Mouse (Mus musculus) stomach, embryonic 15.5 days (tissue): ENCODE results near the gene Ngf. TPM values are rescaled to one million over a fixed set of nuclear protein-coding genes. Genes with fewer than 3 reads are reported as not detected.

Source experiments
- ATAC-seq: fragments of 200-750 bp; cut with Nextera tagmentation; 2 replicates; pipeline ENCODE4 v1.8.0; 2017; ENCODE audit warnings: low read depth, moderate number of reproducible peaks, moderate TSS enrichment; ENCODE audit not compliant: insufficient read depth, low FRiP score
- H3K27ac ChIP-seq: fragments of 300-500 bp; sonication (generic); 2 replicates; pipeline ENCODE4 v1.5.1; 2015; ENCODE audit warnings: mild to moderate bottlenecking, inconsistent platforms
- H3K27me3 ChIP-seq: fragments of 300-500 bp; sonication (generic); replicated peaks from 2 replicates; pipeline ENCODE4 v1.6.1; 2015; ENCODE audit warnings: inconsistent platforms
- H3K36me3 ChIP-seq: fragments of 300-500 bp; sonication (generic); 2 replicates; pipeline ENCODE4 v1.6.1; 2015; ENCODE audit warnings: inconsistent platforms
- H3K4me1 ChIP-seq: fragments of 300-500 bp; sonication (generic); 2 replicates; pipeline ENCODE4 v1.6.1; 2015; ENCODE audit warnings: inconsistent platforms
- H3K4me2 ChIP-seq: fragments of 300-500 bp; sonication (generic); 2 replicates; pipeline ENCODE4 v1.6.1; 2015; ENCODE audit warnings: mild to moderate bottlenecking, inconsistent platforms
- H3K4me3 ChIP-seq: fragments of 300-500 bp; sonication (generic); replicated peaks from 2 replicates; pipeline ENCODE4 v1.5.1; 2015; ENCODE audit warnings: inconsistent platforms
- H3K9ac ChIP-seq: fragments of 300-500 bp; sonication (generic); 2 replicates; pipeline ENCODE4 v1.6.1; 2015; ENCODE audit warnings: inconsistent platforms
- H3K9me3 ChIP-seq: fragments of 300-500 bp; sonication (generic); 2 replicates; pipeline ENCODE4 v1.6.1; 2016; ENCODE audit warnings: inconsistent platforms
- WGBS: fragments of 180-500 bp; shearing (Covaris S2); methylation state at CpG from one replicate; pipeline ENCODE4 v1.1.7; 2015; 5-methylcytosine and 5-hydroxymethylcytosine counted together
- polyA plus RNA-seq: library from polyadenylated mRNA; unstranded; fragments of >200 nt; fragmentation: Nextera tagmentation; extraction: Ambion mirVana; gene quantifications from 2 replicates; pipeline ENCODE4 v1.2.1, GENCODE M21; 2015

Gene Ngf
- polyA plus RNA-seq: 4.4 and 4.8 TPM in 2 replicates

GRCm38 (mm10) chr3:102469713-102470448 is at the start of gene Ngf:
Ngf (plus strand) TSS chr3:102469919.
- Histone ChIP-seq H3K27me3 (peaks cover 25% of the 10 kb centered on the region), H3K27ac (no peak within 1 kb of the TSS), H3K4me2 (peak within 1 kb of the TSS; percentile 64), H3K4me1 (peaks cover 6% of the 10 kb centered on the region; the same call in 1 of the 2 replicates), H3K9ac (peak within 1 kb of the TSS; percentile 23; the same call in 1 of the 2 replicates), H3K4me3 (peak within 1 kb of the TSS; percentile 45), H3K9me3 (no peaks in the 10 kb centered on the region), H3K36me3 (no peaks in the 10 kb centered on the region)
- ATAC-seq: peak; percentile 52; the same call in 1 of the 2 replicates
- under 1% methylated on average over 42 of the region's 43 CpGs for WGBS

- H3K9ac ChIP-seq: no peak overlapping the region
- H3K36me3 ChIP-seq: no peaks in the 10 kb centered on the region
- no peaks in the 10 kb centered on the region for H3K27me3 ChIP-seq
- no peaks in the 10 kb centered on the region for H3K4me1 ChIP-seq
- 50% methylated on average over 3 of the region's 3 CpGs for WGBS
- H3K4me3 ChIP-seq: no peak overlapping the region
- no peak for ATAC-seq
- no peak overlapping the region for H3K4me2 ChIP-seq
- no peak overlapping the region for H3K27ac ChIP-seq
- no peaks in the 10 kb centered on the region for H3K9me3 ChIP-seq
These were observed 24.2 kb upstream of the Ngf start for GRCm38 (mm10) chr3:102445567-102445966.

DNA sequence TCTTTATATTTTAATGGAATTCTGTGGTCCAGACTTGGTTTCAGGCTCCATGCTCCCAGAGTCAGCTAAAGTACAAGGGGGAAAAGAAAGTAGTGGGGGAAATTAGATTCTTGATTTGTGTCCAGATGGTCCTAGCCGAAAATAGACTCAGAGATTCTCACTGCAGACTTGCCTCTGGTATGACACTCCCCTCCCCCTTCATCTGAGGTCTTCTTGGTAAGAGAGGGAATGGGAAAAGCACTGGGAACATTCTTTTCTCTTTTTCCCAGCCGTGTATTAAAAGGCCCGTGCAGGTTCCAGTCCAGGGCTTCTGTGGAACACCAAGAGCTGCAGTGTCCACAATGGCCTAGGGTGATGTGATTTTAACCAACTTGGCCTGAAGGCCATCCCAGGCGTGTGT is 23.0 kb upstream of the Ngf start:
- H3K4me3 ChIP-seq: no peak overlapping the region
- no peak overlapping the region for H3K9ac ChIP-seq
- H3K4me1 ChIP-seq: no peaks in the 10 kb centered on the region
- 72% methylated on average over 4 of the region's 4 CpGs for WGBS
- no peak overlapping the region for H3K4me2 ChIP-seq
- no peak for ATAC-seq
- H3K27me3 ChIP-seq: no peaks in the 10 kb centered on the region
- H3K36me3 ChIP-seq: no peaks in the 10 kb centered on the region
- H3K9me3 ChIP-seq: no peaks in the 10 kb centered on the region
- no peak overlapping the region for H3K27ac ChIP-seq

DNA sequence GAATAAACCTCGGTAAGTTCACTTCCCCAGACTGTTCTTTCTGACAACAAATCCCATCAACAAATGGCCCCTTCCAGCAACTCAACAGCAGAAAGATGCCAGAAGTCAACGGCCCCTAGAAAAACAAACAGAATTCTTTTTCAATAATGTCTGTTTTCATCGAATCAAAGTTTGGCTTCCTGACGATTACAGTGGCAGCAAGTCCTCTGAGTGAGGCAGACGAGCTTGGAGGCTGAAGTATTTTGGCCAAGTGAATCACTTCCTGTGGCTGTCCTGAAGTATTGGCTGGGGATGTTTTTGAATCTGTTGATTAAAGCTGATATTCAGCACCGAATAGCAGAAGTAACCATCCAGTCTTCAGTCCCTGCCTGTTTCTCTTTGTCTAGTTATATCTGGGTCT is 15.2 kb upstream of the Ngf start:
- Histone ChIP-seq H3K9me3 (no peaks in the 10 kb centered on the region), H3K4me3 (no peak overlapping the region), H3K9ac (no peak overlapping the region), H3K4me2 (no peak overlapping the region), H3K27me3 (no peaks in the 10 kb centered on the region), H3K27ac (no peak overlapping the region), H3K36me3 (no peaks in the 10 kb centered on the region), H3K4me1 (no peaks in the 10 kb centered on the region)
- WGBS: 60% methylated on average over 6 of the region's 6 CpGs
- ATAC-seq: no peak

DNA sequence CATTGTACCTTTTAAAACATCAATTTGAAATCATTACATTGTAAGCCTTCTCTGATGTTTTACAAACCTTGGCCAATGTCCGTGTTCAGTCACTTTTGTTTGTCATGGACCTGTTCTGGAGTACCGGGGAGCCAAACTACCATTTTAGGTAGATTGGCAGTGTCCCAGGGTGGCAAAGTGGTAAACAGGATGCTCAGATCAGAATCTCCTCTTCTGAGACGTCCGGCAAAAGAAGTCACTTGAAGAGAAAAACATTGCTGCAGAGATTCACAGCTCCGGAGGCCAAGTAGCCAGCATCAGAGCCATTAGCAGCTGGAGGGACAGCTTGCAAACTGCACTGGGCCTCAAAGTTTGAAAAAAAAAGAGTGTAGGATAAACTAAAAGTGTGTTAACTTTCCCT is 9.2 kb upstream of the Ngf start:
- H3K9ac ChIP-seq: no peak overlapping the region
- peaks cover 3% of the 10 kb centered on the region; the same call in 1 of the 2 replicates for H3K4me1 ChIP-seq
- no peaks in the 10 kb centered on the region for H3K27me3 ChIP-seq
- H3K4me3 ChIP-seq: no peak overlapping the region
- no peak overlapping the region for H3K27ac ChIP-seq
- H3K9me3 ChIP-seq: no peaks in the 10 kb centered on the region
- no peak for ATAC-seq
- 66% methylated on average over 5 of the region's 5 CpGs for WGBS
- H3K4me2 ChIP-seq: no peak overlapping the region
- no peaks in the 10 kb centered on the region for H3K36me3 ChIP-seq

DNA sequence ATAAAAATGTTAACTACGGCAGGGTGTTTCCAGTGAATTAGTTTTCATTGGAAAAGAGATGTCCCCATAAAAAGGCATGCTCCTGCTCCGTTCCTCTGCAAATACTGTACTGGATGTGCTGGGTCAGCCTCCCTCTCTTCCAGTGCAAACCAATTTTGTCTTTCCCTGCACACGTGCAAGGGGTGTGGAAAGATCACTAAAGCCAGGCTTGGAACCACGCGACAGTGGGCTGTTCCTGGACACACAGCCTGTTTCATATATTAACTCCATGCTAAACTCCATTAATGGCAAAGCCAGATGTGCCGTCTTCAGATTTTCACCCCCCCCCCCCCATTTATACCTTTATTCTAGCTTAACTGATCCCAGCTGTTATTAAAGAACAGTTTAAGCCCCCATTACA is 8.7 kb upstream of the Ngf start:
- Histone ChIP-seq H3K27ac (no peak overlapping the region), H3K27me3 (no peaks in the 10 kb centered on the region), H3K4me2 (no peak overlapping the region), H3K4me3 (no peak overlapping the region), H3K36me3 (no peaks in the 10 kb centered on the region), H3K9me3 (no peaks in the 10 kb centered on the region), H3K4me1 (peaks cover 3% of the 10 kb centered on the region; the same call in 1 of the 2 replicates), H3K9ac (no peak overlapping the region)
- ATAC-seq: no peak
- 53% methylated on average over 6 of the region's 6 CpGs for WGBS

DNA sequence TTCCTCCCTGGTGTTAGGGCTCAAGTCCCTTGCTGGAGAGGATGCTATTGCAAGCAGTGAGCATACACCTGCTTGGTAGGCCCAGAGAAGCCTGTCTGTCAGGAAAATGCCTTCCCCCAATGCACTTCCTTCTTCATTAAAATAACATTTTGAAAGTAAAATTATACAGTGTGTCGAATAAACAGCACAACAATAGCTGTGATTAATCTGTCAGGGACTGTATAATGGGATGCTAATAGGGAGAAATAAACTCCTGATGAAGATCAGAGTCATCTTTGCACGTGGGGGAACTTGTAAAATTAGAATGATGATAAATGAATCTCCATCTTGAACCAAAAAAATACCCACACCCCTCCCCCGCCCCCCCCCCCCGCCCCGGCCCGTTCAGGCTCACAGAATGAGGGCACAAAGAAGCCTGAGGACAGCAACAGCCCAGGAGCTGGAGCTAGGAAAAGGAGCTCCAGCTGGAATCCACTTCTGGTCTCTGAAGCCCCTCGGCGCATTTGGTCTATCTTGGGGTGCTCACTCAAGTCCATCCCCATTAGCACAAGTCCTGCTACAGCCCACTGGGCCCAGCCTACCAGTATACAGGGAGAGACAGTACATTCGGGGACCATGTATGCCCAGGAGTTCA is 6.9 kb upstream of the Ngf start:
- WGBS: 61% methylated on average over 8 of the region's 9 CpGs
- H3K4me3 ChIP-seq: no peak overlapping the region

DNA sequence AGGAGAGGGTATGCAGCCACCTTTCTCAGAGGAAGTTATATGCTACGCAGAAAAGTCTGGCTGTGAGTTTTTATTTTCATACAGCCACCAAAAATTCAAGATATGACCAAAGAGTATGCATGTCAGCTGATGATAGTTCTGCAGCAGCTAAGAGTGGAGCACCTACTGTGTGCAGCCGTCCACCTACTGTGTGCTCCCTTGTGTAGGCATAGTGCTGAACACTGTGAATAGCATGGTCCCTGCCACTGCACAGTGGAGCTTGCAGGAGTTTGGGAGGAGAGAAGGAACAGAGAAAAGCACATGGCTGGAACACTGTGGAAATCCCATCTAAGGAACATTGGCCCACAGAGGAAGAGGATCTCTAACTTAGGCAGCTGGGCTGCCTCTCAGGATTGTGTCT is 6.4 kb upstream of the Ngf start:
- Histone ChIP-seq H3K27ac (no peak overlapping the region), H3K4me2 (no peak overlapping the region), H3K4me1 (peaks cover 3% of the 10 kb centered on the region; the same call in 1 of the 2 replicates), H3K4me3 (no peak overlapping the region), H3K27me3 (no peaks in the 10 kb centered on the region), H3K9me3 (no peaks in the 10 kb centered on the region), H3K9ac (no peak overlapping the region), H3K36me3 (no peaks in the 10 kb centered on the region)
- no peak for ATAC-seq
- 83% methylated on average over 2 of the region's 2 CpGs for WGBS

More for the DNA sequence above, 6.9 kb upstream of the Ngf start:
- Histone ChIP-seq H3K27me3 (no peaks in the 10 kb centered on the region), H3K9ac (no peak overlapping the region), H3K9me3 (no peaks in the 10 kb centered on the region), H3K27ac (no peak overlapping the region), H3K4me2 (no peak overlapping the region), H3K4me1 (peaks cover 3% of the 10 kb centered on the region; the same call in 1 of the 2 replicates), H3K36me3 (no peaks in the 10 kb centered on the region)
- no peak for ATAC-seq

GRCm38 (mm10) chr3:102466587-102466986 is 3.1 kb upstream of the Ngf start:
- Histone ChIP-seq H3K4me3 (no peak overlapping the region), H3K9me3 (no peaks in the 10 kb centered on the region), H3K27me3 (peaks cover 25% of the 10 kb centered on the region), H3K4me1 (peaks cover 6% of the 10 kb centered on the region; the same call in 1 of the 2 replicates), H3K36me3 (no peaks in the 10 kb centered on the region), H3K9ac (no peak overlapping the region), H3K4me2 (no peak overlapping the region), H3K27ac (no peak overlapping the region)
- ATAC-seq: no peak
- whole genome bisulfite sequencing: 20% methylated on average over 3 of the region's 3 CpGs

DNA sequence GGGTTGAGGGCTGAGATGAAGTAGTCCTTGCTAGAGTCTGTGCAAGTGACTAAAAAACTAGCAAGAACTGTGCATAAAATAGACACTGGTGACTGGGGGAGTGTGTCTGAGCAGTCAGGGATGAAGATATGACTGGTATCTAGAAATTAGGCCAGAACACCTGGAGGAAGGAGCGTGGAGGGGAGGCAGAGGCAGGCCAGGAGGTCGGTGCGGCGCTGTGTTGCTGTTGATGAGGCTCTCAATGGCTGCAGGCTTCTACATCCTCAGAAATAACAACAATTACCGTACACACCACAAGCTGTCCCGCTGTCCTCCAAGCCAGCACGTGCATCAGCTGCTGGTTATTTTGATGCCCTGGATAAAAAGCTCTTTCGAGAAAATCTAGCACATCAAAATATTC is 2.6 kb upstream of the Ngf start:
- no peak for ATAC-seq
- Histone ChIP-seq H3K9ac (no peak overlapping the region), H3K4me3 (no peak overlapping the region), H3K4me2 (no peak overlapping the region), H3K9me3 (no peaks in the 10 kb centered on the region), H3K4me1 (peaks cover 6% of the 10 kb centered on the region; the same call in 1 of the 2 replicates), H3K36me3 (no peaks in the 10 kb centered on the region), H3K27me3 (peaks cover 25% of the 10 kb centered on the region), H3K27ac (no peak overlapping the region)
- WGBS: 86% methylated on average over 8 of the region's 8 CpGs

- no peak overlapping the region for H3K9ac ChIP-seq
- peak overlapping the region; percentile 64 for H3K4me2 ChIP-seq
- peaks cover 6% of the 10 kb centered on the region; the same call in 1 of the 2 replicates for H3K4me1 ChIP-seq
- 66% methylated on average over 5 of the region's 5 CpGs for WGBS
- no peak for ATAC-seq
- H3K4me3 ChIP-seq: peak overlapping the region; percentile 45
- H3K9me3 ChIP-seq: no peaks in the 10 kb centered on the region
- peaks cover 25% of the 10 kb centered on the region for H3K27me3 ChIP-seq
- no peak overlapping the region for H3K27ac ChIP-seq
- H3K36me3 ChIP-seq: no peaks in the 10 kb centered on the region
These were observed 1.5 kb downstream of the Ngf start for GRCm38 (mm10) chr3:102471251-102471650.

- H3K4me1 ChIP-seq: peaks cover 6% of the 10 kb centered on the region; the same call in 1 of the 2 replicates
- peaks cover 25% of the 10 kb centered on the region for H3K27me3 ChIP-seq
- no peaks in the 10 kb centered on the region for H3K9me3 ChIP-seq
- 46% methylated on average over 5 of the region's 5 CpGs for WGBS
- H3K4me2 ChIP-seq: peak overlapping the region; percentile 64
- ATAC-seq: no peak
- no peaks in the 10 kb centered on the region for H3K36me3 ChIP-seq
- H3K4me3 ChIP-seq: peak overlapping the region; percentile 45; the same call in 1 of the 2 replicates
- H3K27ac ChIP-seq: no peak overlapping the region
- no peak overlapping the region for H3K9ac ChIP-seq
These were observed 2.1 kb downstream of the Ngf start for GRCm38 (mm10) chr3:102471799-102472198.
